Mouse (Mus musculus): Measurements from ENCODE around the gene Diexf. TPM values are rescaled to one million over a fixed set of nuclear protein-coding genes. Genes with fewer than 3 reads are reported as not detected.
A peak's percentile ranks its signal among the peaks of the same experiment; 100 is the strongest.

Gene Diexf
- total and polyA plus RNA-seq, 2 experiments from 2014 or later, result 3.5 to 8.6 TPM

- Histone ChIP-seq H3K36me3 (ENCODE audit: insufficient read depth, low read length) (no peaks in the 10 kb centered on the region), H3K4me2 (ENCODE audit: low read depth, low read length) (no peak overlapping the region), H3K4me3 (ENCODE audit: low read length) (no peak overlapping the region), H3K27me3 (ENCODE audit: insufficient read depth, low read length) (no peaks in the 10 kb centered on the region), H3K9ac (replicated peaks; ENCODE audit: low read length) (no peak overlapping the region), H3K27ac (no peak overlapping the region), H3K9me3 (ENCODE audit: low read length) (no peaks in the 10 kb centered on the region), H3K4me1 (ENCODE audit: insufficient read depth, low read length) (peaks cover 10% of the 10 kb centered on the region)
- TF ChIP-seq CTCF (IDR thresholded peaks at IDR 0.05; ENCODE audit: low read depth), result no peak
- DNase-seq (ENCODE audit: low spot score), result no peak
- ATAC-seq, result no peak
- 69% methylated on average over 5 of the region's 5 CpGs for WGBS
These were observed 44.5 kb downstream of the Diexf start for GRCm38 (mm10) chr1:193085541-193086020.

DNA sequence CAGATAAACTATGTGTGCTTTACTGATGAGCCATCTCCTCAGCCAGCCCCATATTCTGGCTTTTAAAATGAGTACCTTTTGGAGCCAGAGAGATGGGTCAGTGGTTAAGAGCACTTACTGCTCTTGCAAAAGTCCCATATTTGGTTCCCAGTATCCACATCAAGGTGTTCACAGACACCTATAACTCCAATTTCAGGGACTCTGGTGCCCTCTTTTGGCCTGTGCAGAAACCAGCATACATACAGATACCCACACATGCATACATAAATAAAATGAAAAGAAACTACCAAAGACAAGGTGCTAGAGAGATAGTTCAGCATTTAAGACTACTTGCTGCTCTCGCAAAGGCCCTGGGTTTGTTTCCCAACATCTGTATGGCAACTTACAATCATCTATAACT is 46.1 kb downstream of the Diexf start:
- no peaks in the 10 kb centered on the region for H3K36me3 ChIP-seq (ENCODE audit: insufficient read depth, low read length)
- H3K4me2 ChIP-seq (ENCODE audit: low read depth, low read length), result no peak overlapping the region
- WGBS, result 91% methylated on average over 1 of the region's 1 CpGs
- no peak for ATAC-seq
- H3K27me3 ChIP-seq (ENCODE audit: insufficient read depth, low read length), result no peaks in the 10 kb centered on the region
- no peak for DNase-seq (ENCODE audit: low spot score)
- H3K4me3 ChIP-seq (ENCODE audit: low read length), result no peak overlapping the region
- H3K9ac ChIP-seq (replicated peaks; ENCODE audit: low read length), result no peak overlapping the region
- H3K9me3 ChIP-seq (ENCODE audit: low read length), result no peaks in the 10 kb centered on the region
- peak; percentile 19; the same call in 1 of the 2 replicates for TF ChIP-seq CTCF (IDR thresholded peaks at IDR 0.05; ENCODE audit: low read depth)
- H3K27ac ChIP-seq, result no peak overlapping the region
- H3K4me1 ChIP-seq (ENCODE audit: insufficient read depth, low read length), result peaks cover 10% of the 10 kb centered on the region

GRCm38 (mm10) chr1:193083051-193083450 is 47.0 kb downstream of the Diexf start:
- Histone ChIP-seq H3K27me3 (ENCODE audit: insufficient read depth, low read length) (no peaks in the 10 kb centered on the region), H3K9ac (replicated peaks; ENCODE audit: low read length) (no peak overlapping the region), H3K4me3 (ENCODE audit: low read length) (no peak overlapping the region), H3K36me3 (ENCODE audit: insufficient read depth, low read length) (no peaks in the 10 kb centered on the region), H3K9me3 (ENCODE audit: low read length) (no peaks in the 10 kb centered on the region), H3K4me1 (ENCODE audit: insufficient read depth, low read length) (peaks cover 10% of the 10 kb centered on the region), H3K27ac (peak overlapping the region; percentile 22; the same call in 1 of the 2 replicates), H3K4me2 (ENCODE audit: low read depth, low read length) (no peak overlapping the region)
- no peak for TF ChIP-seq CTCF (IDR thresholded peaks at IDR 0.05; ENCODE audit: low read depth)
- 71% methylated on average over 7 of the region's 7 CpGs for WGBS
- no peak for DNase-seq (ENCODE audit: low spot score)
- no peak for ATAC-seq

GRCm38 (mm10) chr1:193082311-193082921 is 47.7 kb downstream of the Diexf start:
- no peak overlapping the region for H3K4me2 ChIP-seq (ENCODE audit: low read depth, low read length)
- no peak overlapping the region for H3K4me3 ChIP-seq (ENCODE audit: low read length)
- H3K9ac ChIP-seq (replicated peaks; ENCODE audit: low read length), result no peak overlapping the region
- peak; percentile 43 for DNase-seq (ENCODE audit: low spot score)
- H3K36me3 ChIP-seq (ENCODE audit: insufficient read depth, low read length), result no peaks in the 10 kb centered on the region
- no peaks in the 10 kb centered on the region for H3K27me3 ChIP-seq (ENCODE audit: insufficient read depth, low read length)
- TF ChIP-seq CTCF (IDR thresholded peaks at IDR 0.05; ENCODE audit: low read depth), result no peak
- peak; percentile 65 for ATAC-seq
- H3K4me1 ChIP-seq (ENCODE audit: insufficient read depth, low read length), result peaks cover 8% of the 10 kb centered on the region
- WGBS, result 35% methylated on average over 10 of the region's 10 CpGs
- H3K9me3 ChIP-seq (ENCODE audit: low read length), result no peaks in the 10 kb centered on the region
- H3K27ac ChIP-seq, result peak overlapping the region; percentile 23; the same call in 1 of the 2 replicates

GRCm38 (mm10) chr1:193062618-193063017 is 67.5 kb downstream of the Diexf start:
- TF ChIP-seq CTCF (IDR thresholded peaks at IDR 0.05; ENCODE audit: low read depth), result no peak
- H3K9ac ChIP-seq (replicated peaks; ENCODE audit: low read length), result no peak overlapping the region
- no peaks in the 10 kb centered on the region for H3K4me1 ChIP-seq (ENCODE audit: insufficient read depth, low read length)
- DNase-seq (ENCODE audit: low spot score) (no peak), ATAC-seq (no peak)
- no peaks in the 10 kb centered on the region for H3K9me3 ChIP-seq (ENCODE audit: low read length)
- no peaks in the 10 kb centered on the region for H3K27me3 ChIP-seq (ENCODE audit: insufficient read depth, low read length)
- 92% methylated on average over 3 of the region's 3 CpGs for WGBS
- H3K4me3 ChIP-seq (ENCODE audit: low read length), result no peak overlapping the region
- no peak overlapping the region for H3K27ac ChIP-seq
- no peak overlapping the region for H3K4me2 ChIP-seq (ENCODE audit: low read depth, low read length)
- no peaks in the 10 kb centered on the region for H3K36me3 ChIP-seq (ENCODE audit: insufficient read depth, low read length)

GRCm38 (mm10) chr1:193060167-193060566 is 69.9 kb downstream of the Diexf start:
- ATAC-seq (no peak), DNase-seq (ENCODE audit: low spot score) (no peak)
- H3K4me2 ChIP-seq (ENCODE audit: low read depth, low read length), result no peak overlapping the region
- H3K9me3 ChIP-seq (ENCODE audit: low read length), result no peaks in the 10 kb centered on the region
- TF ChIP-seq CTCF (IDR thresholded peaks at IDR 0.05; ENCODE audit: low read depth), result no peak
- H3K36me3 ChIP-seq (ENCODE audit: insufficient read depth, low read length), result no peaks in the 10 kb centered on the region
- H3K4me1 ChIP-seq (ENCODE audit: insufficient read depth, low read length), result no peaks in the 10 kb centered on the region
- no peaks in the 10 kb centered on the region for H3K27me3 ChIP-seq (ENCODE audit: insufficient read depth, low read length)
- no peak overlapping the region for H3K27ac ChIP-seq
- no peak overlapping the region for H3K9ac ChIP-seq (replicated peaks; ENCODE audit: low read length)
- 74% methylated on average over 2 of the region's 2 CpGs for WGBS
- no peak overlapping the region for H3K4me3 ChIP-seq (ENCODE audit: low read length)

- 0 out of 2 replicates have a peak, but pooled peaks have one; percentile 21 for ATAC-seq
- peak; percentile 14 for DNase-seq (ENCODE audit: low spot score)
- Histone ChIP-seq H3K9ac (replicated peaks; ENCODE audit: low read length) (no peak overlapping the region), H3K4me3 (ENCODE audit: low read length) (no peak overlapping the region), H3K4me1 (ENCODE audit: insufficient read depth, low read length) (no peaks in the 10 kb centered on the region), H3K36me3 (ENCODE audit: insufficient read depth, low read length) (no peaks in the 10 kb centered on the region), H3K27ac (no peak overlapping the region), H3K27me3 (ENCODE audit: insufficient read depth, low read length) (no peaks in the 10 kb centered on the region), H3K4me2 (ENCODE audit: low read depth, low read length) (no peak overlapping the region), H3K9me3 (ENCODE audit: low read length) (no peaks in the 10 kb centered on the region)
- no peak for TF ChIP-seq CTCF (IDR thresholded peaks at IDR 0.05; ENCODE audit: low read depth)
- 46% methylated on average over 5 of the region's 5 CpGs for WGBS
These were observed 70.5 kb downstream of the Diexf start for GRCm38 (mm10) chr1:193059596-193059995.
